Mouse (Mus musculus): Measurements from ENCODE around the gene Map4k5.

DNA sequence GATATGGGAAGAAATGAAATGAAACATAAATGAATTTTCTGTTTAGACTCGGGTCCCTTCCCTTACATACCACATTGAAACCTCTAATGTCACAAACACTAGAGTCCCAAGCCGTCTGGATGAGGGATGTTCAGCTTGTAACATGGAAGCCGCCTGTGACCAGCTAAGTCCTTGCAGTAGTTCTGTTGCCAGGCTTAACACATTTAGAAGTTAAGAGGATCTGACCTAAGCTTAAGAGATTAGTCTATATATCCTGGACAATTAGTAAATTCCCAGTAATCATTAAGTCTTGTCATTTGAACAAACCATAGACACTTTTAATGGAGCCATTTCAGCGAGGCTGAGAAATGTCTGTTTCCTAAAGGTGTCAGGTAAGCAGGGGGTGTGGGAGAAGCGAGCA lies 137.0 kb downstream of the Map4k5 start:
- TF ChIP-seq POLR2A (IDR thresholded peaks at IDR 0.05; ENCODE audit: low read depth, low read length) (no peak), CTCF (IDR thresholded peaks at IDR 0.05; ENCODE audit: extremely low read depth, insufficient read depth, insufficient read length, insufficient replicate concordance) (no peak)

All from spleen, adult 2 months (tissue).